Mouse (Mus musculus) liver, postnatal 0 days (tissue): Measurements from ENCODE around the gene Sugp1. TPM values are rescaled to one million over a fixed set of nuclear protein-coding genes. Genes with fewer than 3 reads are reported as not detected.

Experiments used
- ATAC-seq: fragments of 200-750 bp; cut with Nextera tagmentation; 2 replicates; pipeline ENCODE4 v1.8.0; 2017; ENCODE audit warnings: mild to moderate bottlenecking, moderate library complexity
- DNase-seq: peaks from one replicate; pipeline ENCODE4 v3.0.0-alpha.2; 2016
- H3K27ac ChIP-seq: fragments of 300-500 bp; sonication (generic); 2 replicates; pipeline ENCODE4 v1.5.1; 2014; ENCODE audit warnings: antibody characterized with exemption, moderate library complexity, mild to moderate bottlenecking, low read depth
- H3K27me3 ChIP-seq: fragments of 300-500 bp; sonication (generic); 2 replicates; pipeline ENCODE4 v1.6.1; 2014; ENCODE audit warnings: low read length, control low read depth, mixed read lengths; ENCODE audit not compliant: insufficient read depth
- H3K36me3 ChIP-seq: fragments of 300-500 bp; sonication (generic); replicated peaks from 2 replicates; pipeline ENCODE4 v1.6.1; 2014; ENCODE audit warnings: mild to moderate bottlenecking, control low read depth, low read length, moderate library complexity, mixed read lengths; ENCODE audit not compliant: insufficient read depth
- H3K4me1 ChIP-seq: fragments of 300-500 bp; sonication (generic); 2 replicates; pipeline ENCODE4 v1.6.1; 2014; ENCODE audit warnings: antibody characterized with exemption, mild to moderate bottlenecking, control low read depth; ENCODE audit not compliant: insufficient read depth
- H3K4me2 ChIP-seq: fragments of 300-500 bp; sonication (generic); 2 replicates; pipeline ENCODE4 v1.6.1; 2014; ENCODE audit warnings: low read depth, mild to moderate bottlenecking, low read length, moderate library complexity, mixed read lengths
- H3K4me3 ChIP-seq: fragments of 300-500 bp; sonication (generic); 2 replicates; pipeline ENCODE4 v1.5.1; 2014; ENCODE audit warnings: low read depth, low read length
- H3K9ac ChIP-seq: fragments of 300-500 bp; sonication (generic); replicated peaks from 2 replicates; pipeline ENCODE4 v1.6.1; 2014; ENCODE audit warnings: mild to moderate bottlenecking, moderate library complexity
- H3K9me3 ChIP-seq: fragments of 300-500 bp; sonication (generic); 2 replicates; pipeline ENCODE4 v1.6.1; 2016; ENCODE audit warnings: mild to moderate bottlenecking, control low read depth, low read length, mixed read lengths
- CTCF ChIP-seq: sonication (generic); IDR thresholded peaks from 2 replicates; pipeline ENCODE4 v1.5.1; 2016; ENCODE audit warnings: antibody characterized with exemption, low read depth
- EP300 ChIP-seq: IDR thresholded peaks from 2 replicates; pipeline ENCODE4 v1.6.1; 2016; ENCODE audit warnings: antibody characterized with exemption, low read depth, mild to moderate bottlenecking
- WGBS: fragments of 180-500 bp; shearing (Covaris S2); extraction: QIAGEN DNeasy Blood & Tissue Kit; methylation state at CpG from one replicate; pipeline ENCODE4 v1.1.7; 2014; ENCODE audit not compliant: insufficient replicate concordance; 5-methylcytosine and 5-hydroxymethylcytosine counted together
- microRNA-seq: library from miRNA; unstranded; fragments of <30 nt; microRNA quantifications from one replicate; pipeline ENCODE4, GENCODE M21; 2016
- polyA plus RNA-seq: library from polyadenylated mRNA; unstranded; fragments of >200 nt; fragmentation: Nextera tagmentation; extraction: Ambion mirVana; gene quantifications from 2 replicates; pipeline ENCODE4 v1.2.1, GENCODE M21; 2015

Sugp1 gene
- polyA plus RNA-seq, 1 experiment from 2014 or later = 11.7 TPM

- H3K4me2 ChIP-seq = no peak overlapping the region
- WGBS = 14% methylated on average over 17 of the region's 17 CpGs
- H3K9me3 ChIP-seq = no peaks in the 10 kb centered on the region
- H3K9ac ChIP-seq = no peak overlapping the region
- TF ChIP-seq EP300 = no peak
- TF ChIP-seq CTCF = no peak
- H3K36me3 ChIP-seq = no peaks in the 10 kb centered on the region
- H3K4me3 ChIP-seq = no peak overlapping the region
- DNase-seq = no peak
- H3K27ac ChIP-seq = no peak overlapping the region
- peaks cover 56% of the 10 kb centered on the region for H3K27me3 ChIP-seq
- no peaks in the 10 kb centered on the region for H3K4me1 ChIP-seq
- ATAC-seq = no peak
Measured at GRCm38 (mm10) chr8:70118726-70119700, 76.4 kb downstream of the Sugp1 start.

GRCm38 (mm10) chr8:70120667-70121066 lies 78.1 kb downstream of the Sugp1 start, which contains the start of gene Ncan:
Gene Ncan, minus strand, starts transcription at chr8:70120873.
- no peaks in the 10 kb centered on the region for H3K36me3 ChIP-seq
- no peak within 1 kb of the TSS for H3K4me3 ChIP-seq
- peaks cover 42% of the 10 kb centered on the region for H3K27me3 ChIP-seq
- no peaks in the 10 kb centered on the region for H3K4me1 ChIP-seq
- 6% methylated on average over 19 of the region's 19 CpGs for WGBS
- no peaks in the 10 kb centered on the region for H3K9me3 ChIP-seq
- TF ChIP-seq EP300 (no peak), CTCF (no peak)
- H3K27ac ChIP-seq = no peak within 1 kb of the TSS
- no peak within 1 kb of the TSS for H3K9ac ChIP-seq
- H3K4me2 ChIP-seq = no peak within 1 kb of the TSS
- no peak for ATAC-seq
- peak; percentile 47 for DNase-seq

Small RNA genes lying within 50 kb of the gene (microRNA-seq; reads per million reads assigned to microRNA genes)
- not detected for gene Mir7066

Other genes with a start within 250 kb of the Sugp1 start
- gene Gmip, start 234.1 kb upstream of the Sugp1 start, polyA plus RNA-seq = 6.2 and 7.4 TPM in 2 replicates
- 0.04 and 0.05 TPM in 2 replicates for gene Lpar2, start 220.4 kb upstream of the Sugp1 start, polyA plus RNA-seq
- 2.3 and 2.7 TPM in 2 replicates for gene Pbx4, start 210.3 kb upstream of the Sugp1 start, polyA plus RNA-seq
- 0.02 TPM in 1 of 2 replicates, not detected in the other for gene Cilp2, start 155.1 kb upstream of the Sugp1 start, polyA plus RNA-seq
- 1.3 and 1.7 TPM in 2 replicates for gene Tssk6, start 140.6 kb upstream of the Sugp1 start, polyA plus RNA-seq
- 152 TPM in 2 replicates for gene Ndufa13, start 140.3 kb upstream of the Sugp1 start, polyA plus RNA-seq
- gene Yjefn3, start 140.1 kb upstream of the Sugp1 start, polyA plus RNA-seq = 0.72 and 0.89 TPM in 2 replicates
- 19.5 and 20.7 TPM in 2 replicates for gene Gatad2a, start 46.4 kb upstream of the Sugp1 start, polyA plus RNA-seq
- gene Mau2, start 79 bp upstream of the Sugp1 start, polyA plus RNA-seq = 11.1 and 12.2 TPM in 2 replicates
- 32.5 and 38.7 TPM in 2 replicates for gene Tm6sf2, start 30.1 kb downstream of the Sugp1 start, polyA plus RNA-seq
- 0.02 TPM in 1 of 2 replicates, not detected in the other for gene Hapln4, start 40.6 kb downstream of the Sugp1 start, polyA plus RNA-seq
- not detected in 2 replicates for gene Ncan, start 78.1 kb downstream of the Sugp1 start, polyA plus RNA-seq
- gene Nr2c2ap, start 88.5 kb downstream of the Sugp1 start, polyA plus RNA-seq = 13.5 and 14.9 TPM in 2 replicates
- gene Rfxank, start 96.3 kb downstream of the Sugp1 start, polyA plus RNA-seq = 3.6 TPM in 2 replicates
- gene Borcs8, start 96.7 kb downstream of the Sugp1 start, polyA plus RNA-seq = 17.6 and 18.8 TPM in 2 replicates
- 0.11 TPM in 1 of 2 replicates, not detected in the other for gene Mef2b, start 96.9 kb downstream of the Sugp1 start, polyA plus RNA-seq
- gene Tmem161a, start 129.5 kb downstream of the Sugp1 start, polyA plus RNA-seq = 17.3 and 20.2 TPM in 2 replicates
- 18.5 and 19.2 TPM in 2 replicates for gene Slc25a42, start 169.5 kb downstream of the Sugp1 start, polyA plus RNA-seq
- 7.3 and 8.3 TPM in 2 replicates for gene Sugp2, start 191.4 kb downstream of the Sugp1 start, polyA plus RNA-seq
- gene Armc6, start 191.7 kb downstream of the Sugp1 start, polyA plus RNA-seq = 5.3 and 6.3 TPM in 2 replicates
- 4.3 and 5.6 TPM in 2 replicates for gene Homer3, start 240.0 kb downstream of the Sugp1 start, polyA plus RNA-seq